Mouse (Mus musculus) forebrain, embryonic 11.5 days (tissue): ENCODE results near the gene Gm26992. TPM values are rescaled to one million over a fixed set of nuclear protein-coding genes. Genes with fewer than 3 reads are reported as not detected.
"Not testable (repeated sequence)": the region's sequence is repeated elsewhere in the genome, so short reads cannot be mapped to it uniquely, and the experiment has no call there.

Experiments used
- ATAC-seq: fragments of 200-750 bp; cut with Nextera tagmentation; replicated peaks from 2 replicates; pipeline ENCODE4 v1.8.0; 2017; ENCODE audit warnings: moderate TSS enrichment; ENCODE audit not compliant: low FRiP score
- DNase-seq: peaks from one replicate; pipeline ENCODE4 v3.0.0-alpha.2; 2017; ENCODE audit warnings: low spot score
- H3K27ac ChIP-seq: fragments of 300-500 bp; sonication (generic); 2 replicates; pipeline ENCODE4 v1.5.1; 2014; ENCODE audit warnings: low read depth, low read length
- H3K27me3 ChIP-seq: fragments of 300-500 bp; sonication (generic); 2 replicates; pipeline ENCODE4 v1.6.1; 2014; ENCODE audit warnings: mild to moderate bottlenecking, low read length, mixed read lengths; ENCODE audit not compliant: control insufficient read depth, insufficient read depth
- H3K36me3 ChIP-seq: fragments of 300-500 bp; sonication (generic); 2 replicates; pipeline ENCODE4 v1.6.1; 2014; ENCODE audit warnings: mild to moderate bottlenecking, low read length, moderate library complexity, mixed read lengths; ENCODE audit not compliant: control insufficient read depth, insufficient read depth
- H3K4me1 ChIP-seq: fragments of 300-500 bp; sonication (generic); replicated peaks from 2 replicates; pipeline ENCODE4 v1.6.1; 2014; ENCODE audit warnings: low read length, mixed read lengths; ENCODE audit not compliant: control insufficient read depth, insufficient read depth
- H3K4me2 ChIP-seq: fragments of 300-500 bp; sonication (generic); 2 replicates; pipeline ENCODE4 v1.6.1; 2014; ENCODE audit warnings: low read depth, mild to moderate bottlenecking, low read length, moderate library complexity, mixed read lengths; ENCODE audit not compliant: severe bottlenecking
- H3K4me3 ChIP-seq: fragments of 300-500 bp; sonication (generic); 2 replicates; pipeline ENCODE4 v1.5.1; 2014; ENCODE audit warnings: low read depth, low read length
- H3K9ac ChIP-seq: fragments of 300-500 bp; sonication (generic); 2 replicates; pipeline ENCODE4 v1.6.1; 2014; ENCODE audit warnings: low read length
- H3K9me3 ChIP-seq: fragments of 300-500 bp; sonication (generic); 2 replicates; pipeline ENCODE4 v1.6.1; 2016; ENCODE audit warnings: low read length, mixed read lengths; ENCODE audit not compliant: control insufficient read depth
- WGBS: fragments of 180-500 bp; shearing (Covaris S2); extraction: QIAGEN DNeasy Blood & Tissue Kit; methylation state at CpG from one replicate; pipeline ENCODE4 v1.1.7; 2014; 5-methylcytosine and 5-hydroxymethylcytosine counted together
- polyA plus RNA-seq: library from polyadenylated mRNA; unstranded; fragments of >200 nt; fragmentation: Nextera tagmentation; extraction: Ambion mirVana; gene quantifications from 2 replicates; pipeline ENCODE4 v1.2.1, GENCODE M21; 2014

Gene Gm26992
- polyA plus RNA-seq, 1 experiment from 2014 or later = not detected

DNA sequence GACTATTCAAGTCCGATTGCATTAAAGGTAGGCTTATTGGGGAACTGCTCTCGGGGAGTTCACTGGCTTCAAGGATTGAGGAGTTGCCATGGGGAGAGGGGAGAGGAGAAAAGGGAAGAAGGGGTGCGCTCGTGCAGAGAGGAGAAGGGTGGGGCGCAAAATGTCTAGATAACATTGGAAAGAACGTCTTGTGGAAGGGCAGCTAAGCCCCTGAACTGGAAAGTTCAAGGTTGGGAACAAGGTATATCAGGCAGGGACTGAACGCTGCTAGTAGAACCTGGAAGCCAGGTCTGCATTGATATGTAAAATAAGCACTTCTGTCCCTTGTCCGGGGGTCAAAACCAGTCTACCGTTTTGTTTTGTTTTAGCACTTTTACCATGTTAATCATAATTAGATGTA is 16.2 kb downstream of the Gm26992 start:
- Histone ChIP-seq H3K9me3 (no peaks in the 10 kb centered on the region), H3K27me3 (peaks cover 26% of the 10 kb centered on the region), H3K9ac (no peak overlapping the region), H3K4me1 (no peaks in the 10 kb centered on the region), H3K4me2 (no peak overlapping the region), H3K36me3 (no peaks in the 10 kb centered on the region), H3K4me3 (no peak overlapping the region), H3K27ac (no peak overlapping the region)
- WGBS = 12% methylated on average over 9 of the region's 9 CpGs
- ATAC-seq = no peak
- no peak for DNase-seq

DNA sequence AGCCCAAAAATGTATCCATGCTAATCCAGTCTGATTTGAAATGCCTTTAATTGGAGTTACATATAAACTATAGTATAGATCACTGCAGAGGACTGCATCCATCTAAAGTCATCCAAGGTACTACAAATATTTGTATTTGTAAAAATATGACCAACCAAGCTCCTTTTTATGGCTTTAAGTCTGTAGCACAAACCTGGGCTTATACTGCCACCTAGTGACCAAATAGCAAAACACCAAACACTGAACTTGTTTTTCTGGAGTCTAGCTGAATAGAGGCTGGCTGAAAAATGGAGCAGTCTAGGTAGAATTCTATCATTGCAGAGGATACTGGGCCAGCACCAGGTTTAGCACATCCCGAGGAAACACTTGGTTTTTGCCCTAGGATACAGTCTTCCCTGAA is 19.0 kb downstream of the Gm26992 start:
- peaks cover 25% of the 10 kb centered on the region for H3K27me3 ChIP-seq

GRCm38 (mm10) chrX:103443755-103444154 is 21.9 kb downstream of the Gm26992 start:
- Histone ChIP-seq H3K27me3 (peaks cover 27% of the 10 kb centered on the region), H3K9ac (no peak overlapping the region), H3K4me3 (no peak overlapping the region), H3K4me1 (no peaks in the 10 kb centered on the region; the same call in 1 of the 2 replicates), H3K36me3 (no peaks in the 10 kb centered on the region), H3K9me3 (no peaks in the 10 kb centered on the region), H3K4me2 (no peak overlapping the region), H3K27ac (no peak overlapping the region)
- no peak for DNase-seq
- 38% methylated on average over 7 of the region's 7 CpGs for WGBS
- no peak for ATAC-seq

More for the DNA sequence above, 19.0 kb downstream of the Gm26992 start:
- no peak overlapping the region for H3K9ac ChIP-seq
- no peak overlapping the region for H3K4me2 ChIP-seq
- H3K4me1 ChIP-seq = no peaks in the 10 kb centered on the region
- WGBS = 0% methylated on average over 1 of the region's 1 CpGs
- H3K36me3 ChIP-seq = no peaks in the 10 kb centered on the region
- DNase-seq (no peak), ATAC-seq (0 out of 2 replicates have a peak, but pooled peaks have one; percentile 7)
- no peak overlapping the region for H3K4me3 ChIP-seq
- H3K9me3 ChIP-seq = no peaks in the 10 kb centered on the region
- H3K27ac ChIP-seq = no peak overlapping the region

GRCm38 (mm10) chrX:103447539-103448169 is 25.8 kb downstream of the Gm26992 start:
- peak overlapping the region; percentile 61 for H3K4me2 ChIP-seq
- H3K9me3 ChIP-seq = no peaks in the 10 kb centered on the region
- H3K36me3 ChIP-seq = no peaks in the 10 kb centered on the region
- WGBS = 12% methylated on average over 34 of the region's 34 CpGs
- DNase-seq (peak; percentile 51), ATAC-seq (no peak)
- no peak overlapping the region for H3K27ac ChIP-seq
- peaks cover 21% of the 10 kb centered on the region for H3K27me3 ChIP-seq
- H3K4me3 ChIP-seq = peak overlapping the region; percentile 29
- no peaks in the 10 kb centered on the region; the same call in 1 of the 2 replicates for H3K4me1 ChIP-seq
- H3K9ac ChIP-seq = no peak overlapping the region

DNA sequence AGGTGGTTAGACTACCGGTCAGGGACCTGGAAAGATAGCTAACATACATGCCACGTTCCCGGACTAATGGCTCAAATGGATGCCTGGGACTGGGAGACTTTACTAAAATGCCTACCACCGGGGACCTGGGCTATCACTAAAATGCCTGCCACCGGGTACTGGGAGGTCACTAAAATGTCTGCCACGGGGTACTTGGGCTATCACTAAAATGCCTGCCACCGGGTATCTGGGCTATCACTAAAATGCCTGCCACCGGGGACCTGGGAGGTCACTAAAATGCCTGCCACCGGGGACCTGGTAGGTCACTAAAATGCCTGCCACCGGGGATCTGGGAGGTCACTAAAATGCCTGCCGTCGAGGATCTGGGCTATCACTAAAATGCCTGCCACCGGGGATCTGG is 26.6 kb downstream of the Gm26992 start:
- H3K36me3 ChIP-seq, H3K4me3 ChIP-seq, H3K9me3 ChIP-seq, H3K27ac ChIP-seq, DNase-seq, H3K9ac ChIP-seq, ATAC-seq, H3K4me1 ChIP-seq: not testable (repeated sequence)
- peaks cover 21% of the 10 kb centered on the region for H3K27me3 ChIP-seq
- peak overlapping the region; percentile 61; the same call in 1 of the 2 replicates for H3K4me2 ChIP-seq
- 62% methylated on average over 10 of the region's 13 CpGs for WGBS

DNA sequence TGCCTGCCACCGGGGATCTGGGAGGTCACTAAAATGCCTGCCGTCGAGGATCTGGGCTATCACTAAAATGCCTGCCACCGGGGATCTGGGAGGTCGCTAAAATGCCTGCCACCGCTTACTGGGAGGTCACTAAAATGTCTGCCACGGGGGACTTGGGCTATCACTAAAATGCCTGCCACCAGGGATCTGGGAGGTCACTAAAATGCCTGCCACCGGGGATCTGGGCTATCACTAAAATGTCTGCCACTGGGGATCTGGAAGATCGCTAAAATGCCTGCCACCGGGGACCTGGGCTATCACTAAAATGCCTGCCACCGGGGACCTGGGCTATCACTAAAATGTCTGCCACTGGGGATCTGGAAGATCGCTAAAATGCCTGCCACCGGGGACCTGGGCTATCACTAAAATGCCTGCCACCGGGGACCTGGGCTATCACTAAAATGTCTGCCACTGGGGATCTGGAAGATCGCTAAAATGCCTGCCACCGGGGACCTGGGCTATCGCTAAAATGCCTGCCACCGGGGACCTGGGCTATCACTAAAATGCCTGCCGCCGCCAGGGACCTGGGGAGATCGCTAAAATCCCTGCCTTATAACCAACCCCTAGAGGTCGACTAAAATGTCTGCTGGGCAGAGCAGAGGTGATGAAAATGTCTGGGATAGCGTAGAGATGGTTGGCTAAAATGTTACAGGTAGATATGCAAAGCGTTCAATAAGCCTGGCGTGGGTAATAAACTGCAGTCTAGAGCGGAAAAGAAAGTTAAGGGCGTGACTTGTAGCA is 27.3 kb downstream of the Gm26992 start:
- not testable (repeated sequence) for DNase-seq, H3K4me2 ChIP-seq, H3K4me1 ChIP-seq, H3K9me3 ChIP-seq, H3K27ac ChIP-seq, H3K9ac ChIP-seq, ATAC-seq, H3K36me3 ChIP-seq, H3K4me3 ChIP-seq
- peaks cover 21% of the 10 kb centered on the region for H3K27me3 ChIP-seq
- WGBS = 79% methylated on average over 16 of the region's 27 CpGs

- peaks cover 11% of the 10 kb centered on the region for H3K27me3 ChIP-seq
- no peaks in the 10 kb centered on the region for H3K36me3 ChIP-seq
- H3K4me2 ChIP-seq = no peak overlapping the region
- DNase-seq = no peak
- no peaks in the 10 kb centered on the region for H3K9me3 ChIP-seq
- H3K4me1 ChIP-seq = no peaks in the 10 kb centered on the region; the same call in 1 of the 2 replicates
- no peak overlapping the region for H3K27ac ChIP-seq
- ATAC-seq = no peak
- 81% methylated on average over 6 of the region's 6 CpGs for WGBS
- no peak overlapping the region for H3K9ac ChIP-seq
- H3K4me3 ChIP-seq = no peak overlapping the region
Observed at GRCm38 (mm10) chrX:103452815-103453214, 31.0 kb downstream of the Gm26992 start.

GRCm38 (mm10) chrX:103460056-103460455 is 38.2 kb downstream of the Gm26992 start:
- no peaks in the 10 kb centered on the region for H3K9me3 ChIP-seq
- H3K27ac ChIP-seq = no peak overlapping the region
- DNase-seq (peak; percentile 57), ATAC-seq (no peak)
- H3K4me3 ChIP-seq = no peak overlapping the region
- no peaks in the 10 kb centered on the region for H3K36me3 ChIP-seq
- no peak overlapping the region for H3K4me2 ChIP-seq
- H3K4me1 ChIP-seq = no peaks in the 10 kb centered on the region
- no peaks in the 10 kb centered on the region for H3K27me3 ChIP-seq
- no peak overlapping the region for H3K9ac ChIP-seq
- 76% methylated on average over 5 of the region's 5 CpGs for WGBS
